Mouse (Mus musculus): ENCODE measurements around the gene Gm10322.

DNA sequence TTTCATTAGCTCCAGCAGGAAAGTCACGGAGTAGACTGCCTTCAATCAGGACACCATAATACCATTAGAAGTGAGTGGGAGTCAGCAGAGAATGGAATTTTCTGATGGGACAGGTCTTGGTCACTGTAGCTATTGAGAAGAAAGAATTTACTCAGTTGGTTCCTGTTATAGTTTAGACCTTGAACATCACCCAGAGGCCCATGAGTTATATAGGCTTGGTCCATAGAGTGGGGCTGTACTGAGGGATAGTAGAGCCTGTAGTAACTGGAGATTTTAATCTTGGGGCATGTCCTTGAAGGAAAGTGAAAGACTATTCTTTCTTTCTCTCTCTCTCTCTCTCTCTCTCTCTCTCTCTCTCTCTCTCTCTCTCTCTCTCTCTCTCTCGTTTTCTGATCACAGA is 28.8 kb downstream of the Gm10322 start:
- no peak for TF ChIP-seq EP300 (IDR thresholded peaks at IDR 0.05; ENCODE audit: low read depth)
- TF ChIP-seq CTCF (IDR thresholded peaks at IDR 0.05; ENCODE audit: low read depth) = no peak
